Mouse (Mus musculus): ENCODE results near the gene Wdr92.
"Not testable (repeated sequence)": the region's sequence is repeated elsewhere in the genome, so short reads cannot be mapped to it uniquely, and the experiment has no call there.

The Wdr92 gene

DNA sequence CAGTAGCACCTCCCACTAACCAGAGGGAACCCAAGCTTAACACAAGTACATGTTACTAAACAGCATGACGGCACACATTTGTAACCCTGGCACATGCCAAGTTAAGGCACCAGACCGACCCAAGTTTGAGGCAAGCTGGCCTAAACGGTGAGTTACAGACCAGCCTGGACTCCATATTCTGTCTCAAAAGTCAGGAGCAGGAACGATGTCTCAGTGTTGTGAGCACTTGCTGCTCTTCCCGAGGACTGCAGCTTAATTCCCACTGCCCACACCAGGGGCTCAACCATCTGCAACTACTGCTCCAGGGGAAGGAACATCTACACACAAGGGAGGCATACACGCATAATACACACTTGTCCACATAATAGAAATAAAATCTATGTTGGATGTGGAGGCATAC is 20.6 kb downstream of the Wdr92 start:
- no peak for DNase-seq (ENCODE audit: low read depth, low spot score)

DNA sequence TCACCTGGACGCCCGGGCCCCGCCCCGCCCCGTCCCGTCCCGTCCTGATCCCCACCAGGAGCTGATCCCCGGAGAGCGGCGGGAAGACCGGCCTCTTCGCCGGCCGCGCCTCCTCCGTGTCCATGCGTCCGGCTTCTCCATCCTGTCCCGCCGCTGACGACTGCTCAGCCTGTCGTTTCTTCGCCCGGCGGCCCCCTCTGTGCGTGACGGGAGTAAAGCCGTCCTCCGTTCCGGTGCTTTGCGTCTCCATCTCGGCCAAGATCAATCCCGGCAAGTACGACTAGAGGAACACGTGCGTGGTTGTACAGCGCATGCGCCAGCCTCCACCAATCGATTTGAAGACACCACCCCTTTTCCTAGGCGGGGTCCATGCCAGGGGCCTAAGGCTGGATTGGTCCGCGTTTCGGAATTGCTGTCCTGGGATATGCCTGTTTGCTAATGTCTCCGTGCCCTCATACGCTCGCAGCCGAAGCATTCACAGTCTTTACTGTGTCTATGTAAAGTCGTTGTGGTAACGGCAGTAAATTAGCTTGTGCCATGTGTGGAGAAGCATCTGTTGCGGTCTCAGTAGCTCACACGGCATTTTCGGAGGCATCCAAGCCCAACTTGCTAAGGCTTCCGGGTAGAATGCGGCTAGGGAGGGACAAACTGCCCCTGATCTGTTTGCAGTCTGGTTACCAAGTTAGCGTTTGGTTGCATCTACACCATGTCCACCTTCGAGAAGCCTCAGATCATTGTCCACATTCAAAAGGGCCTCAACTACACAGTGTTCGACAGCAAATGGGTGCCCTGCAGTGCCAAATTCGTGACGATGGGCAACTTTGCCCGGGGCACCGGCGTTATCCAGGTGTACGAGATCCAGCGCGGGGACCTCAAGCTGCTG is 29.6 kb downstream of the Wdr92 start, which contains the start of gene Pno1:
Gene Pno1, minus strand, starts transcription at position 311 of the 883 bp plus-strand sequence.
- peak; percentile 94 for DNase-seq (ENCODE audit: low read depth, low spot score)

DNA sequence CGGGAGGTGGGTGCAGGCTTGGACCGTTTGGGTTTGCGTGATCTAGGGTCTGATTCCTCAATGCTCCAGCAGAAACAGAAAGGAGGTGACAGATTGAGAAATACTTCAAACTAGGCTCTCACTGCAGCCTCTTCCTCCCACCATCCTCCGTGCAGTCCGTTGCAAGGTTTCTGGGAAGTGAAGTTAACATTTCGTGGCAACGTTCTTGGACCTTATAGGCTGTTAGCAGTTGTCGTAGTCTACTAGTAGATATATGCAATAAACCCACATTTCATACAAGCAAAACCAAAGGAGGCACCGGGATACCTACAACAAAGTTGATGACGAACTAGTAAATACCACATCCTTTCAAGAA is 30.2 kb downstream of the Wdr92 start:
- DNase-seq (ENCODE audit: low read depth, low spot score) = no peak

DNA sequence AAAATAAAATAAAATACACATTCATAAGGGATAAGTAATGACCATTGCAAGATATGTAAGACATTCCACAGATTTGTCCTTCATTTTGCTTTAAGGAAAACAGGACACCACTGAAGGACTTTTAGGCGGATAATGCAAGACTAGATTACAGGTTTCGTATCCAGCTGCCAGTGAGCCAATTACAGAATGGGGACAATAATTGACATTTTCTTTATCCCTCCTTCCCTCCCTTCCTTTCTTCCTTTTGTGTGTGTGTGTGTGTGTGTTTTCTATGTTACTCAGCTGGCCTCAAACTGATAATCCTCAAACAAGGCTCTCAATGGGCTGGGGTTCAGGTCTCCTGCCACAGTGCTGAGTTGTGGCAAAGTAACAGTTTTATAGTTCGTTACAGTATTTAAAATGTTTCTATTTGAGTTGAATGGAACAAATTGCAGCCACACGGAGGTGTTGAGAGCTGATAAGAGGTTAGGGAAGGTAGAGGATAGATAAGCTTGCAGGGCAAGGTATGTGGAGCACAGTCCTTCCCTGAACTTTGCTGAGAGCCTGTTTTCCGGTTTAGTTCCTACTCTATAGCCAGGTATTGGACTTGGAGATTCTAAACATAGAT is 31.1 kb downstream of the Wdr92 start:
- no peak for DNase-seq (ENCODE audit: low read depth, low spot score)

DNA sequence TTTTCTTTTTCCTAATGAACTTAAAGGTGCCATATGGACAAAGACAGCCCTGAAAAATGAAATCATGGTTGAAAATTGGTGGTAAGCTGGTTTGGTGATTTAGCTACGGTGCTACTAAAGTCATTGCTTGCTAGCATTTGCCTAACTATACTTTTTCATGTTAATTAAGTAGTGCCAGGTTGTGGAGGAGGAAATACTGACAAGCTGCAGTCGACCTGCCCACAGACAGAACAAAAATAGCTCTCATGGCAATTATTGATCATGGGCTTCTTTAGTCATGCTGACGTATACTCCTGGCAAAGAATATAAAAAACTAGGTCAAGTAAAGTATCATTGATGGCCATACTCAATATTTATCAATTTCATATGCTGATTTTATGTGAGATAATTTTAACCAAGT is 33.6 kb downstream of the Wdr92 start:
- no peak for DNase-seq (ENCODE audit: low read depth, low spot score)

DNA sequence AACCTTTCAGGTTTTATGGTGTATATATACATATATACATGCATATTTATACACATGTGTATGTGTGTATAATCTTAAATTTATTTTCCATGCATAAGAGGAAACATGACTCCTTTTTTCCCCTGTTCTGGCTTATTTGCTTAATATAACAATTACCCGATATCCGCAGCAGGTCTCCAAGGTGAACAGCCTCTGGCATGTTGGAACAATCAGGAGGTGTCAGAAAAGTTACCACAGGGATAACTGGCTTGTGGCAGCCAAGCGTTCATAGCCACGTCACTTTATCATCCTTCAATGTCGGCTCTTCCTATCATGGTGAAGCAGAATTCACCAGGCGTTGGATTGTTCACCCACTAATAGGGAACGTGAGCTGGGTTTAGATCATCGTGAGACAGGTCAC is 39.2 kb downstream of the Wdr92 start:
- no peak for DNase-seq (ENCODE audit: low read depth, low spot score)

DNA sequence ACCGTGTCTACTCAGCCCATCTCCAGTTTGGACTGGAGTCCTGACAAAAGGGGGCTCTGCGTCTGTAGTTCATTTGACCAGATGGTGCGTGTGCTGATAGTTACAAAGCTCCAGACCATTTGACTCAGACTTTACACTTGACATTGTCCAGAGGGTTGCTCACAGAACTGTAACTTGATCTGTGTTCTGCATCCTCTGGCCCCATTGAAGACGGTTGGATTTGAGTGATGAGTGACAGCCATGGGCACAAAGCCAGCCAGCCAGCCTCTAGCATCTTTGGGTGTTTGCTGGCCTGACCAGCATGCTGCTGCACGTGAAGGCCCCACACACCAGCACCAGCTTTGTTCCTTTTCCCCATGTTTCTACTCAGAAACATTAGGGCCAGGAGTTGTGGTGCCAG is 50.9 kb downstream of the Wdr92 start:
- no peak for DNase-seq (ENCODE audit: low read depth, low spot score)

DNA sequence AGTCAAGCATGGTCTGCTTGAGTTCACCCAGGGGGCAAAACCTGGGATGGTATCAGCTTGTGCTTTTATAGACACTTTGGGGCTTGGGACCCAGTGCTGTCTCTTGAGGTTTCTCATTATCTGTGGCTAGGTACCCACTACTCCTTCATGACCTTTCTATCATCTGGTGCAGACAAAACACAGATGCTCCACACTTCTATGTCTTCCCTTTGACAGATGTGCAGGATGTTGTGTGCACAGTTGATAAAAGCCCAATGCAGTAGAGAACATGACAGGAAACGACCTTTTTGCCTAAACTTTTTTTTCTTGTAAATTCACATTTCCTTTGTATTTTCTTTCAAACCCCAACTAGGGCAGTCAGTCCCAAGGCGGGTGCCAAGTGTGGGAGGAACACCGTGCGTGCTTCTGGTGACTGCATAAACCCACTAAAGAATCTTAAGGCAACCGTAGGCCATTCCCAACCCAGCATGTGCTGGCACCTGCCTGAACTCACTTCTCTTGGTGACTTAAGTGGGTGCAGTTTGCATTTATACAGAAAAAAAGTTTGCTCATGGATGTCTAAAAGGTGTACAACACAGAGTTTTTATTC is 54.6 kb downstream of the Wdr92 start:
- no peak for DNase-seq (ENCODE audit: low read depth, low spot score)

DNA sequence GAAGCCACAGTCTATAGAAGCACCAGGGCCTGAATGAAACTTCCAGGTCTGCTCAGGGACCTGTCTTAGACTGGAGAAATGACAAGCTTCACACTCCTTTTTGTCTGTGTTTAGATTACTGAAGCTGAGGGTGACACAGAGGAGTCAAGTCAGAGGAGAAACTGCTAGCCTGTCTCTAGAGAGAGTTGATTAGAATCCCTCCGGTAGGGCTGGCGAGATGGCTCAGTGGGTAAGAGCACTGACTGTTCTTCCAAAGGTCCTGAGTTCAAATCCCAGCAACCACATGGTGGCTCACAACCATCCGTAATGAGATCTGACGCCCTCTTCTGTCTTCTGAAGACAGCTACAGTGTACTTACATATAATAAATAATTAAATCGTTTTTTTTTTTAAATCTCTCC is 56.7 kb downstream of the Wdr92 start:
- DNase-seq (ENCODE audit: low read depth, low spot score) = not testable (repeated sequence)

DNA sequence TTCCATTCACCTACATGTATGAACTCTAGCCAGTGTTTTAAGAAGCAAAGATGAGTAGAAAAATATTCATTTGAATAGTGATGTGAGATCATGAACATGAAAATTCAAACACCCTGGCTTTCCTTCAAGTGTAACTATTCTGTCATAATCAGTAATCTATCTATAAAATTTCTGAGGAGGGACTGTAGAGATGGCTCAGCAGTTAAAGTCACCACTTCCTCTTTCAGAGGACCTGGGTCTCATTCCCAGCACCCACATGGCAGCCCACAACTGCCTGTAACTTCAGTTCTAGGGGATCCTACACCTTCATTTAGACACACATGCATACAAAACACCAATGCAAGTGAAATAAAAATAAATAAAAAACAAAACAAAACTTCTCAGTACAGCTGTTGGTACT is 66.8 kb downstream of the Wdr92 start:
- no peak for DNase-seq (ENCODE audit: low read depth, low spot score)

DNA sequence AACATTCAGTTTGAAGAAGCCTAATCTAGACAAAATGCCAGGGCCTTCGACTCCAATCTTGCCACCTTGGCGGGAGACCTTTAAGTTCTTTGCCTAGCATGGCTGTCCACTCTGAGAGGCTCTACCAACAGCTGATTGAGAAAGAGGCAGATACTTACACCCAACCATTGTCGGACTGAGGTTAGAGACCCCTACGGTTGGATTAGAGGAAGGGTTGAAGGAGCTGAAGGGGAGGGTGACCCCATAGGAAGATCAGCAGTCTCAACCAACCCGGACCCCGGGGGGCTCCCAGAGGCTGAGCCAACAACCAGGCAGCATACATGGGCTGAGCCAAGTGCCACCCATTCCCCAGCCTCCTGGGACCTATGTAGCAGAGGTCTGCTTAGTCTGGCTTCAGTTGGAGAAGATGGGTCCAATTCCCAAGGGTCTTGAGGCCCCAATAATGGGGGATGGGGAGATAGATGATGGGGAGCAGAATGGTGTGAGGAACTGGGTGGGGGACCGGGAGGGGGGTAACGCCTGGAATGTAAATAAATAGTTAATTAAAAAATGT is 75.0 kb downstream of the Wdr92 start:
- no peak for DNase-seq (ENCODE audit: low read depth, low spot score)

DNA sequence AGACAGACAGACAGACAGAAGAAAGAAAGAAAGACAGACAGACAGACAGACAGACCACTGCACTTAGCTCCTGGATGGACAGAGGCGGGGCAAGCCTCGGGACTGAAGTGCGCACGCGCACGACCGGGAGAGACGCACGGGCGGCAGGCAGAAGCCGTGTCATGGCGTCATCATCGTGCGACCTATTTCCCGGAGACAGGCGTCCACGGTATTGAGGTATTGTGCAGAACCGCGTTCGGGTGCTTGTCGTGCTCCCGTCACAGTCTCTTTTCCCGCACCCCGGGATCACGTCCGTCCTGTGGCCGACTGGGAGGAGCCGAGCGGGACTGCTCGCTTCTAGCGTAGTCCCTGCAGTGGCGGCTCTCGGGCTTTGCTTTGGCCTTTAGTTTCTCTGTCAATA is 75.5 kb downstream of the Wdr92 start, which contains the start of gene C1d:
Gene C1d, plus strand, starts transcription at position 137 of the 400 bp plus-strand sequence.
- peak; percentile 87 for DNase-seq (ENCODE audit: low read depth, low spot score)

DNA sequence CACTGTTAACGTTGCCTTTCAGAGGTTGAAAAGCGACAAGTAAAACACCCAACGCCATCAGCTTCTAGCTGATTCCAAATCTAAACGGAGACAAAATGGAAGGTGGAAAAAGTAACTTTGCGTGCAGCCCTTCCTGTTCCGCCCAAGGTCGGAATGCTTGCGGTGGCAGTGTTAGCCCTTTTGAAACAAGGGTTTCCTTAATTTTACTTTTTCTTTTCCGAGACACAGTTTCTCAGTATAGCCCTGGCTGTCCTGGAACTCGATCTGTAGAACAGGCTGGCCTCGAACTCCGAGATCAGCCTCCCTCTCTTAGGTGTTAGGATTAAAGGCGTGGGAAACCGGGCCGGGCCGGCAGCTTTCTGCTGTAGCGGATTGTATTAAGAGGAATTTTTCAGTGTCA is 76.0 kb downstream of the Wdr92 start:
- DNase-seq (ENCODE audit: low read depth, low spot score) = no peak

DNA sequence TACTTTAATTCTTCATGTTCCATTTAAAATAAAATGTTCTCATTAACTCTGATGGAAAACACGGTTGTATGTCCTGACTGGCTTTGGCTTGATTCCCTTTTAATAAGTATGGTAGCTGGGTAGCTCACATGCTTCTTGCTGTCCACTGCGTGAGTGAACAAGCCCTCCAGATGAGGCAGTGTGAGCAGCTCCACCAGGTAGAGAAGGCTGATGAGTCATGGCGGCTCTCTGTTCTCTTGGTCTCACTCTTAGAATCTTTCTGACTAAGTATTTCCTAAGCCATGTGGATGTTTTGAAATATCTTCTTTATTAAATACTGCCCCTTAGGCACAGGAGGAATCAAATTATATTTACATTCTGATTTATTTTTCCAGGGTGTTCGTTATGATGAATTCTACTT is 85.3 kb downstream of the Wdr92 start:
- DNase-seq (ENCODE audit: low read depth, low spot score) = no peak

DNA sequence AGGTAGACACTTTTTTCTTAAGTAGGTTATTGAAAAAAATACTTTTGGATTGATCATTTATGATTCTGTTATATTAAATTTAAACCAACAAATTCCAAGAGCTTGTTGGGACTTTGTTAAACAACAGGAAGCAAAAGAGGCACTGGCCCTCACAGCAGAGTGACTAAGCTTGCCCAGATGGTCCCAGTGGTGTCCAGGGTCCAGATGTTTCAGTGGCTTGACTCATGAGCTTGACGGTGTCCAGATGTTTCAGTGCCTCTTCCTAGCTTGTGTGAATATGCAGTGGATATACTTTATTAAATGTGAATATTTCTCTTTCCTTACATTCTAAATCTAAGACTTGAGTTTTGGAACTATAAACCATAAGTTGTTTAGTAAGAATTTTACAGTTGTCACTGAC is 86.9 kb downstream of the Wdr92 start:
- no peak for DNase-seq (ENCODE audit: low read depth, low spot score)

DNA sequence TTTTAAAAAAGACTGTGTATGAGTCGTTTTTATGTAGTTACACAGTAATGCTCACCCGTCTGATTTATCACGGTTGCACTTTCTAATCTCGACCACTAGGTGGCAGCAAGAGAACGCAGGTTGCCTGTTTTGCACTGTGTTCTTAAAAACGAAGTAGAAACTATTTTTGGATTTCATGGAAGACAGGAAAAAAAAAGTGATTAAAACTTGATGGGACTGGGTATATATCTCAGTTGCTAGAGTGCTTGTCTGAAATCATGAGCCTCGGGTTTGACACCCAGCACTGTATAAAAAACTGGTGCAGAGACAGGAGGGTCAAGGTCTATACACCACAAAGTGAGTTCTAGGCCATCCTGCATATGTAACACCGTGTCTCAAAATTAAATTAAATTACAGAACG is 98.1 kb downstream of the Wdr92 start:
- peak; percentile 37 for DNase-seq (ENCODE audit: low read depth, low spot score)
